Comparison of ENCODE assay signal across 12 mouse cellular contexts in the genomic region with DNA sequence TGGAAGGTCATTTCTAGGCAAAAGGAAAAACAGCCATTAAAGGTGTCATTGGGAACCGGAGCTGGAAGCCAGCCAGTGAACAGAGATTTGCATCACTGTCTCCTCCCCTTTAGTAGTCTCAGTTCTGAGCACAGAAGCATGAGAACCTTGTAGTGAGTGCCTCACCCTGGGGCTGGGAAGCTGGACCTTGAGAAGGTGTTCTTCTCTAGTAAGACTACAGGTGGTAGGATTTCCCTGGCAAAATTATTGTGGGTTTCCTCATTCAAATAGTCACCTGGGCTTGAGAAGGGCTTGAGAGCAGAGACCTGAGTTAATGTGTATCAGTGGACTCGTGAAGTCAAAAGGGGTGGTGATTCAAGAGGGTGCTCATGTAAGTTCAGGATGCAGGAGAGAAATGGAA.
A peak's percentile ranks its signal among the peaks of the same experiment; 100 is the strongest.
DNase-seq lines count a peak whose midpoint lies in the region; ATAC-seq and TF ChIP-seq lines count a peak whose summit lies in the region.
"Had no signal": no experiment of that assay in that cellular context is flagged by ENCODE, and none has a peak within 500 bp of the region (broad histone marks: within the 10 kb centered on the region; RNA-seq: fewer than 3 reads in every experiment).

No protein-coding gene starts in this region.

- DNase-seq in adrenal gland, postnatal 10 days, result peak; percentile 24
- no peak for DNase-seq in adrenal gland, postnatal 4 days (ENCODE audit: low spot score in 2 of 2)
- peak; percentile 82 to 87 for DNase-seq in kidney, postnatal 25 days
- peak; percentile 88 for DNase-seq in lung, postnatal 0 days (ENCODE audit: low spot score)
- no peak for DNase-seq in frontal cortex, postnatal 25 days (ENCODE audit: low spot score in 2 of 2)
- DNase-seq in heart, adult 2 months, result no peak
- no peak for DNase-seq in natural killer cell, adult 2 months (ENCODE audit: low spot score in 2 of 2)
- DNase-seq: heart, adult 11 months; spleen, adult 18-20 months had no signal

- H3K27me3 ChIP-seq in intestine, postnatal 0 days (replicated peaks; ENCODE audit: control insufficient read depth, insufficient read depth, low read length), result no peaks in the 10 kb centered on the region
- H3K27me3 ChIP-seq in lung, postnatal 0 days (replicated peaks; ENCODE audit: insufficient read depth, low read length), result no peaks in the 10 kb centered on the region
- H3K27me3 ChIP-seq in heart, adult 2 months (ENCODE audit: control insufficient read depth, insufficient read depth, low read length), result no peaks in the 10 kb centered on the region

- no peaks in the 10 kb centered on the region for H3K79me2 ChIP-seq in heart, adult 2 months (replicated peaks; ENCODE audit: control insufficient read depth, insufficient read depth, low read length)

- ATAC-seq in intestine, postnatal 0 days, result peak; percentile 69
- peak; percentile 64 for ATAC-seq in lung, postnatal 0 days

- no peak overlapping the region for H3K9ac ChIP-seq in intestine, postnatal 0 days (ENCODE audit: low read depth, low read length)
- H3K9ac ChIP-seq in lung, postnatal 0 days (replicated peaks; ENCODE audit: low read depth), result no peak overlapping the region
- H3K9ac ChIP-seq in heart, adult 2 months (ENCODE audit: low read depth, low read length), result no peak overlapping the region

- no peak overlapping the region for H3K4me2 ChIP-seq in intestine, postnatal 0 days (replicated peaks; ENCODE audit: low read depth)
- H3K4me2 ChIP-seq in lung, postnatal 0 days (replicated peaks; ENCODE audit: low read depth, low read length), result no peak overlapping the region

- H3K4me3 ChIP-seq in intestine, postnatal 0 days (ENCODE audit: low read depth, low read length), result no peak overlapping the region
- H3K4me3 ChIP-seq in lung, postnatal 0 days (ENCODE audit: low read depth, low read length), result no peak overlapping the region
- H3K4me3 ChIP-seq in heart, adult 2 months, result no peak overlapping the region
- H3K4me3 ChIP-seq: layer of hippocampus, adult 2 months; megakaryocyte, embryonic 14.5 days had no signal

- no peaks in the 10 kb centered on the region for H3K36me3 ChIP-seq in intestine, postnatal 0 days (ENCODE audit: control insufficient read depth, insufficient read depth)
- H3K36me3 ChIP-seq in lung, postnatal 0 days (ENCODE audit: insufficient read depth, low read length), result no peaks in the 10 kb centered on the region
- H3K36me3 ChIP-seq in heart, adult 2 months (ENCODE audit: control insufficient read depth, insufficient read depth, low read length), result peaks cover 2% of the 10 kb centered on the region; the same call in 1 of the 2 replicates

- TF ChIP-seq CTCF in intestine, postnatal 0 days (IDR thresholded peaks at IDR 0.05; ENCODE audit: low read depth), result no peak
- peak; percentile 12; the same call in 1 of the 2 replicates for TF ChIP-seq CTCF in lung, postnatal 0 days (IDR thresholded peaks at IDR 0.05)
- no peak for TF ChIP-seq CTCF in heart, adult 2 months (IDR thresholded peaks at IDR 0.05)

- intact Hi-C loops in heart, adult 2 months (cut with DNase I), result no loop called here

- TF ChIP-seq EP300 in lung, postnatal 0 days (IDR thresholded peaks at IDR 0.05), result peak; percentile 30; the same call in 1 of the 2 replicates
- no peak for TF ChIP-seq EP300 in heart, adult 2 months (IDR thresholded peaks at IDR 0.05; ENCODE audit: insufficient read depth, low read depth, low read length)

- no peak for TF ChIP-seq POLR2A in heart, adult 2 months (IDR thresholded peaks at IDR 0.05; ENCODE audit: insufficient read depth, low read depth, low read length)

- WGBS in intestine, postnatal 0 days, result 20% methylated on average over 2 of the region's 2 CpGs
- WGBS in lung, postnatal 0 days, result 38% methylated on average over 2 of the region's 2 CpGs
- WGBS in heart, adult 2 months, result 58% methylated on average over 2 of the region's 2 CpGs

- H3K27ac ChIP-seq in intestine, postnatal 0 days (ENCODE audit: low read depth, low read length), result no peak overlapping the region
- peak overlapping the region; percentile 43; the same call in 1 of the 2 replicates for H3K27ac ChIP-seq in lung, postnatal 0 days (ENCODE audit: low read length)
- H3K27ac ChIP-seq in heart, adult 2 months, result no peak overlapping the region
- H3K27ac ChIP-seq: layer of hippocampus, adult 2 months had no signal

- H3K9me3 ChIP-seq in intestine, postnatal 0 days (ENCODE audit: control insufficient read depth), result no peaks in the 10 kb centered on the region
- no peaks in the 10 kb centered on the region for H3K9me3 ChIP-seq in lung, postnatal 0 days (ENCODE audit: low read length)
- H3K9me3 ChIP-seq: megakaryocyte, embryonic 14.5 days had no signal

- H3K4me1 ChIP-seq in intestine, postnatal 0 days (replicated peaks; ENCODE audit: control insufficient read depth, insufficient read depth, low read length), result 0 out of 2 replicates have a peak, but pooled peaks cover 3% of the 10 kb centered on the region
- H3K4me1 ChIP-seq in lung, postnatal 0 days (ENCODE audit: insufficient read depth, low read depth, low read length), result peaks cover 12% of the 10 kb centered on the region; the same call in 1 of the 2 replicates
- H3K4me1 ChIP-seq in heart, adult 2 months (ENCODE audit: control insufficient read depth, insufficient read depth, low read length), result peaks cover 14% of the 10 kb centered on the region

Comparison
In these comparisons a context has a peak if more than half of its experiments do, and no peak if none do; other contexts are left out.
1. DNase-seq: peak in adrenal gland, postnatal 10 days (single experiment), kidney, postnatal 25 days (2 of 2) and lung, postnatal 0 days (single experiment); none in adrenal gland, postnatal 4 days (0 of 2), frontal cortex, postnatal 25 days (0 of 2), heart, adult 2 months (0 of 2) and natural killer cell, adult 2 months (0 of 2).